Mouse (Mus musculus) hindbrain, embryonic 11.5 days (tissue): ENCODE measurements around the gene Camk2b. TPM values are rescaled to one million over a fixed set of nuclear protein-coding genes. Genes with fewer than 3 reads are reported as not detected.

Source experiments
- ATAC-seq: fragments of 200-750 bp; cut with Nextera tagmentation; 2 replicates; pipeline ENCODE4 v1.8.0; 2017; ENCODE audit warnings: mild to moderate bottlenecking, moderate TSS enrichment, moderate library complexity; ENCODE audit not compliant: low FRiP score
- DNase-seq: peaks from one replicate; pipeline ENCODE4 v3.0.0-alpha.2; 2015; ENCODE audit warnings: low spot score
- H3K27ac ChIP-seq: fragments of 300-500 bp; sonication (generic); 2 replicates; pipeline ENCODE4 v1.5.1; 2014; ENCODE audit warnings: mild to moderate bottlenecking, low read depth, low read length
- H3K27me3 ChIP-seq: fragments of 300-500 bp; sonication (generic); 2 replicates; pipeline ENCODE4 v1.6.1; 2014; ENCODE audit warnings: mild to moderate bottlenecking, low read length, moderate library complexity, mixed read lengths; ENCODE audit not compliant: control insufficient read depth, insufficient read depth
- H3K36me3 ChIP-seq: fragments of 300-500 bp; sonication (generic); 2 replicates; pipeline ENCODE4 v1.6.1; 2014; ENCODE audit warnings: mild to moderate bottlenecking, low read length, moderate library complexity, mixed read lengths; ENCODE audit not compliant: control insufficient read depth, insufficient read depth
- H3K4me1 ChIP-seq: fragments of 300-500 bp; sonication (generic); replicated peaks from 2 replicates; pipeline ENCODE4 v1.6.1; 2014; ENCODE audit warnings: low read length, mixed read lengths; ENCODE audit not compliant: control insufficient read depth, insufficient read depth
- H3K4me2 ChIP-seq: fragments of 300-500 bp; sonication (generic); replicated peaks from 2 replicates; pipeline ENCODE4 v1.6.1; 2014; ENCODE audit warnings: mild to moderate bottlenecking, low read depth, low read length
- H3K4me3 ChIP-seq: fragments of 300-500 bp; sonication (generic); 2 replicates; pipeline ENCODE4 v1.5.1; 2014; ENCODE audit warnings: low read depth, low read length
- H3K9ac ChIP-seq: fragments of 300-500 bp; sonication (generic); 2 replicates; pipeline ENCODE4 v1.6.1; 2014; ENCODE audit warnings: low read depth, low read length
- H3K9me3 ChIP-seq: fragments of 300-500 bp; sonication (generic); 2 replicates; pipeline ENCODE4 v1.6.1; 2016; ENCODE audit warnings: low read length; ENCODE audit not compliant: control insufficient read depth
- WGBS: fragments of 180-500 bp; shearing (Covaris S2); extraction: QIAGEN DNeasy Blood & Tissue Kit; methylation state at CpG from one replicate; pipeline ENCODE4 v1.1.7; 2014; 5-methylcytosine and 5-hydroxymethylcytosine counted together
- polyA plus RNA-seq: library from polyadenylated mRNA; unstranded; fragments of >200 nt; fragmentation: Nextera tagmentation; extraction: Ambion mirVana; gene quantifications from 2 replicates; pipeline ENCODE4 v1.2.1, GENCODE M21; 2014

Gene Camk2b
- polyA plus RNA-seq, 1 experiment from 2014 or later: 3.4 TPM

DNA sequence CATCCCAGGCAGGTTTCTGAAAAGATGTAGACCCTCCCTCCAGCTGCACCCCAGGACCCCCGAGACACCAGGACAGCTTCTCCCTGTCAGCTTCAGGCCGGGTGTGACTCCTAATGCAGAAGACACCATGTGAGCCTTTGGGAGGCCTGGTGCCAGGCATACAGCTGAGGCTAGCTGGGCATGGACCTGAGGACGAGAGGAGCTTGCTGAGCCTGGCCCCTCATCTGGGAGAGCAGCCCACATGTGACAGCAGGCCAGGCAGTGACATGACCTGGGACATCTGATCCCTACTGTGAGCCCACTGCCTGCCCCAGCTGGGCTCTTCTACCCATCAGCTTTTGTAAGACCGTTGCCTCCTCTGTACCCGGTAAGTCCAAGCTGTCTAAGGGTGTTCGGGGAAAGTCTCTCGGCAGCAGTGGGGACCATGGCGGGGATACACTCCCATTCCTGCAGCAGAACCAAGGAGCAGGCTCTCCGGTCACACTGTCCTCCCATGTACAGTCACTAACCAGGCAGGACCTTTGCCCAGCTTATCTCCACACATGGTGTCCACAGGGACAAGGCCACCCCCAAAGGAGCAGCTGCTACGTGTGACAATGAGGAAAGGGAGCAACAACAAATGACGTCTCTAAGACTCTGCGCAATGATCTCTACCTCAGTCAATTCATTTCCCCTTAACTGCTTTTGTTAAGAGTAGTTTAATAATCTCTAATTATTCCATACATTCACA, 41.1 kb downstream of the Camk2b start:
- H3K4me3 ChIP-seq: no peak overlapping the region
- no peaks in the 10 kb centered on the region for H3K27me3 ChIP-seq
- 73% methylated on average over 12 of the region's 12 CpGs for WGBS
- no peak overlapping the region for H3K4me2 ChIP-seq
- H3K9me3 ChIP-seq: no peaks in the 10 kb centered on the region
- DNase-seq (no peak), ATAC-seq (no peak)
- no peaks in the 10 kb centered on the region for H3K36me3 ChIP-seq
- no peak overlapping the region for H3K27ac ChIP-seq
- H3K9ac ChIP-seq: no peak overlapping the region
- H3K4me1 ChIP-seq: no peaks in the 10 kb centered on the region

DNA sequence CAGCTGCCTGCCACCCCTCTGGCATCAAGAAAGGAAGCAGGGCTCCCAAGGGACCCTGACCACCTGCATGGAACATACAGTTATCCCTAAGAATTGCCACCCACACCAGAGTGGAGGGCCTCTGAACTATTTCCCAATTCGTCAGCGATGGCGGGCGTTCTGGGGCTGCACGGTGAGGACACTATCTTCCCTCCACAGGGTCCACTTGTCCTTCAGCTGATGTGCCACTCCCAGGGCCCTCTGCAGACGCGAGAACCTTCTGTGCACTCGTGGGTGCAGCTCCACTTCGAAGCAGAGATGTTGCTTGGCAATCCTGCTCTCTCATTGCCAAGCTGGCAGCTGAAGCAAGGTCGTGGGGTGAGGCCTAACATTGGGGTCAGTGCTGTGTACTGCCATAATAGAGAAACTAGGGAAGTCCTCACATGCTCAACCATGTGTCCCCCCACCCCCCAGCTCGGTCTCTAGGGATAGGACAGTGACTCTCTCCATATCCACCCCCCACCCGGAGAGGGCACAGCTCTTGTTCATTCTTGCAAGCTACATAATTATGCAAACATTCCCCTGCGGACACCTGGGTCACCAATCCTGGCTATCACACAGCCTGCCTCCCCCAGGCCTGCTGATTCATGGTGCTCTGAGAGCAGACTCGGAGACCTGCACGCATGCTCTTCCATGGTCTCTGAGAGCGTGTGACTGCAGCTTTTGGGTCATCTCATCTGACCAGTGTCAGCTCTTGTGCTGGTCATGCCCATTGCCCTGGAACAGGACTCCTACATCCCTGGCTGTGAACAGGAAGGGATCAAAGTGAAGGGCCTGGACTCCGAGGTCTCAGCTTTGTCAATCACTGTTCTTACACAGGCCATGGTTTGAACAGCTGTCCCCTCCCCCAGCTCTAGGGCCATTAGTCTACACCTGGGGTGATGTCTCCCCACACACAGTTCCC, 45.0 kb downstream of the Camk2b start:
- no peaks in the 10 kb centered on the region for H3K4me1 ChIP-seq
- H3K9me3 ChIP-seq: no peaks in the 10 kb centered on the region
- H3K36me3 ChIP-seq: no peaks in the 10 kb centered on the region
- H3K4me2 ChIP-seq: no peak overlapping the region
- DNase-seq (no peak), ATAC-seq (no peak)
- no peak overlapping the region for H3K27ac ChIP-seq
- H3K27me3 ChIP-seq: no peaks in the 10 kb centered on the region
- H3K4me3 ChIP-seq: no peak overlapping the region
- 83% methylated on average over 17 of the region's 17 CpGs for WGBS
- H3K9ac ChIP-seq: no peak overlapping the region

DNA sequence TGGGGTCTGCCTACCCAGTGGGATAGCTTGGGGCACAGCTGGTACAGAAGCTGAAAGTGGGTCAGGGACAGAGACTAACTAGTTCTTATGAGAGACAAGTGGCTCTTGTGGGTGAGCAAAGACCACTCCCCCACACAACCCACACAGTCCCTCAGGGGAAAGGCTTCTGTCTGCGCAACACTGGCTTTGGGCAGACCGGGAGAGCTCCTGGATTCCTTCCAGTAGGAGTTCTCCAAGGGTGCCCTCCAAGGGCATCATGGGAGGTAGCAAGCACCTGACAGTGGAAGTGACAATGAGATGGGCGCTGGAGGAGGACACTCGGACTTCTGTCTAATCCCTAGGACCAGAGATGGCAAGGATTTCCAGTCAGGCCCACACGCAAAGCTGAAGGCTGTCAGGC, 45.8 kb downstream of the Camk2b start:
- DNase-seq (no peak), ATAC-seq (no peak)
- H3K9ac ChIP-seq: no peak overlapping the region
- H3K27me3 ChIP-seq: no peaks in the 10 kb centered on the region
- no peaks in the 10 kb centered on the region for H3K4me1 ChIP-seq
- no peak overlapping the region for H3K27ac ChIP-seq
- H3K4me3 ChIP-seq: no peak overlapping the region
- 83% methylated on average over 5 of the region's 5 CpGs for WGBS
- H3K4me2 ChIP-seq: no peak overlapping the region
- H3K36me3 ChIP-seq: no peaks in the 10 kb centered on the region
- H3K9me3 ChIP-seq: no peaks in the 10 kb centered on the region

DNA sequence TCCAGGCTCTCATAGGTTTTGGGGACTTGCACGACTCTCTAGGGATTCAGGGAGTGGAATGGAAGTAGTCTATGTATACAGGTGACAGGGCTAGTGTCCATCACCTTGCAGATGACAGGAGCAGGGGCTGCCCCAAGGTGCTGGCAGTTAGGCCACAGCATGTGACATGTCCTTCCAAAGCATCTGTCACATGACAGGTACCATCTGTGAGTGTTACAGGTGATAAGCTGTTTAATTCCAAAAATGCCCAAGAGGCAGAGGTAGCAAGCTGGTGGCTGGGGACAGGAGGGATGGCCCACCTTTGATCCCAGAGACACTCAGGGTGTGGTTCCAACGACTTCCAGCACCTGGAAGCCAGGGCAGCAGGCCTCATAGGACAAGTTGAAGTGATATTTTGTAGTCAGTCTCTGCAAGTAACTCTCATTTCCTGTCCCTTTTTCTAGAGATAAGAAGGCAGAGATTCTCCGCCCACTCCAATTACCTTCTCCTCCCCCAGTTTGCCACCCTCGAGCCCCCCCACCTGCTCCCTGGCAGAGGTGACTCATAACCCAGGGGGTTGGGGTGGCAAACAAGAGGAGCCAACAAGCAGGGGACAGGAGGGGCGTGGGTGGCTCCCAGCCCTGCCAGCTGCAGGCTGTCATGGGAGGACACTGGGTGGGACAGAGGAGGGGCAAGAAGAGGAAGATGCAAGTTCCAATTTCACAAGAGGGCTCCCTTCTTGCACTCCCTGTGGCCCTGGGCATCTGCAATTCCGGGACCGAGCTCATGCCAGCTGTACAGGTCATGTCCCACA, 47.7 kb downstream of the Camk2b start:
- Histone ChIP-seq H3K36me3 (no peaks in the 10 kb centered on the region), H3K9ac (no peak overlapping the region), H3K4me3 (no peak overlapping the region), H3K4me1 (no peaks in the 10 kb centered on the region), H3K9me3 (no peaks in the 10 kb centered on the region), H3K27me3 (no peaks in the 10 kb centered on the region), H3K27ac (no peak overlapping the region), H3K4me2 (no peak overlapping the region)
- no peak for DNase-seq
- no peak for ATAC-seq
- 69% methylated on average over 7 of the region's 7 CpGs for WGBS

DNA sequence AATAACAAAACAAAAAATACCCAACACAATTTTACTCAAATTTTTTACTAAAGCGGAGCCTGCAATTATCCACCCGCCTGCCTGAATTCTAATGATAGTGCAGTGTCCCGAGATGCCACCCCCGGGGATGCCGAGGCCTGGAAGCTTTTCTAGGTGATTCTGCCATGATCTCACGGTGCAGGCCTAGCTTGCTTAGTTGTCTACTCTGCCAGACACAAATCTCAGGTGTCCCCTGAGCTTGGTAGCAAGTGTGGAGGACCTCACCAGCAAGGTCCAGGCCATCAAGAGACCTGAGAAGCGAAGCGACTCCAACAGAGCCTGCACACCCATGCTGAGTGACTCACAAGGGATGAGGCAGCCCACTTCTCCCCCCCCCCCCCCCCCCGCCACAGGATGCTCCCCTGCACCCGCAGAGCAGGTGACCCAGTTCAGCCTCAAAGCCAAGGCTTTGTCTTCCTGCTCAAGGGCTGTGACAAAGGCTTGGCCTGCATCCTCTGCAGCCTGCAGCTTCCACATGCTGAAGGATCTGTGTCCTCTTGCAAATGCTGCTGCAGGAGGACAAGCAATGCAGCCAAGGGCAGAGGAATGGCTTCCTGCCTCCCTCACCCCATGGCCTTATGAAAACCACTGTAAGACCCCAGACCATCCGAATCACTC, 48.5 kb downstream of the Camk2b start:
- Histone ChIP-seq H3K27me3 (no peaks in the 10 kb centered on the region), H3K27ac (no peak overlapping the region), H3K4me2 (no peak overlapping the region), H3K36me3 (no peaks in the 10 kb centered on the region), H3K9me3 (no peaks in the 10 kb centered on the region), H3K4me3 (no peak overlapping the region), H3K9ac (no peak overlapping the region), H3K4me1 (no peaks in the 10 kb centered on the region)
- no peak for ATAC-seq
- DNase-seq: no peak
- WGBS: 70% methylated on average over 9 of the region's 11 CpGs

DNA sequence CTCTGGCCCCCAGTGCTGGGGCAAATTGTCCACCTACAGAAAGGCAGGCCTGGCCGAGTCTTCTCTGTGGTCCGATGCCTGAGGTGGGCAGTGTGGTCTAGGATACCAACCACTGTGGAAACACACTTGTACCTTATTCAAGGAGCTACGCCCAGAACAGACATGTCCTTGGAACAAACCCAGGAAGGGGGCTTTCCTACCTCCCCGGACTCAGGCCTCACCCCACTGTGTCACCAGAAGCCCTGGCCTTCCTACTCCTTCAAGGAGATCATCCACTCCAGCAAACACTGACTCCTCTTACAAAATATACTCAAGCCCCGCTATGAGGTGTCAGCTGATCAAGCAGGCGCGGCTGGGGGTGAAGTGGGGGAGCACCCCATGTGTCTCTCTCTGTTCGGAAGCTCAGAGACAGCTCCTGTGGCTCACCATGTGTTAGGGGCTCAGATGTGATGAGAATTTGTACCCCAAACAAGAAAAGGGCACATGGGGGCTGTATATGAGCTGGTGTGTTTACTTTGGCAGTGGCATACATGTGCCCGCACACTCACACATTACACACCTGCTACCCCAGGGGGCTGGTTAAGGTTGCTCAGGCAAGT, 49.3 kb downstream of the Camk2b start:
- DNase-seq (no peak), ATAC-seq (no peak)
- Histone ChIP-seq H3K27ac (no peak overlapping the region), H3K36me3 (no peaks in the 10 kb centered on the region), H3K27me3 (no peaks in the 10 kb centered on the region), H3K4me2 (no peak overlapping the region), H3K4me3 (no peak overlapping the region), H3K9me3 (no peaks in the 10 kb centered on the region), H3K9ac (no peak overlapping the region), H3K4me1 (no peaks in the 10 kb centered on the region)
- 67% methylated on average over 9 of the region's 9 CpGs for WGBS

DNA sequence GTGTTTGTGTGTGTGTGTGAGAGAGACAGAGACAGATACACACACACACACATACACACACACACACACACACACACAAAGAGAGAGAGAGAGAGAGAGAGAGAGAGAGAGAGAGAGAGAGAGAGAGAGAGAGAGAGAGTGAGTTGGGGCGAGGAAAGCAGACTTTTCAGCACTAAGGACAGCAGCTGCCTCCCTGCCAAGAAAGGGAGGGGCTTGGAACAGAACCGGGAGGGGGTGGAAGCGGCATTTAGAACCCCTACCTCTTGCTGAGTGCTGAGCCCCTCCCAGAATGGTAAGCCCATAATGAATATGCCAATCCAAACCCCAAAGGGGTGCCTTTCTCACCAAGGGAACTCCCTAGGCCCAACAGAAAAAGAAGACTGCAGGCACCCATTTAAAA, 49.8 kb downstream of the Camk2b start:
- Histone ChIP-seq H3K36me3 (no peaks in the 10 kb centered on the region), H3K4me1 (no peaks in the 10 kb centered on the region), H3K4me2 (no peak overlapping the region), H3K9me3 (no peaks in the 10 kb centered on the region), H3K9ac (no peak overlapping the region), H3K4me3 (no peak overlapping the region), H3K27ac (no peak overlapping the region), H3K27me3 (no peaks in the 10 kb centered on the region)
- DNase-seq: peak; percentile 22
- 3% methylated on average over 2 of the region's 3 CpGs for WGBS
- ATAC-seq: no peak

DNA sequence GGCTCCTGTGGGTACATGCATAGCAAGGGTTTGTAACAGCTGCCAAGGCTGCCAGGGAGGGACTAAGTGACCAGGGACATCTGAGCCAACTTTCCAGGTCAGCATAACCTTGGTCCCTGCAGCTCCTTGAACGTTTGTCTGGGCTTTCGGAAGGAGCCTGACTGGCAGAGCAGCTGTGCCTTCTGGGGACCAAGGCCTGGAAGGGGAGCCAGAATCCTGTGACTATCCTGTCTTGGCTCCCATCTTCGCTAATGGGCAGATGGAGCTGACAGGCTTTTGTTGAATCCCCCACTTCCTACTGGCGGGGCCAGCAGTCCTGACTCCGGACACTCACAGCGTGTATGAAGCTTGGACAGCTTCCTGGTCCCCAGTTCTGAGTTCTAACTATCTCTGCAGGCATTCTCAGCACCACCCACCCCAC, 51.1 kb downstream of the Camk2b start:
- no peaks in the 10 kb centered on the region for H3K4me1 ChIP-seq
- no peak overlapping the region for H3K4me3 ChIP-seq
- H3K9ac ChIP-seq: no peak overlapping the region
- H3K27me3 ChIP-seq: no peaks in the 10 kb centered on the region
- DNase-seq (no peak), ATAC-seq (no peak)
- WGBS: 79% methylated on average over 6 of the region's 6 CpGs
- no peaks in the 10 kb centered on the region for H3K36me3 ChIP-seq
- H3K27ac ChIP-seq: no peak overlapping the region
- no peak overlapping the region for H3K4me2 ChIP-seq
- H3K9me3 ChIP-seq: no peaks in the 10 kb centered on the region
